Mouse (Mus musculus): Measurements from ENCODE around the gene Slc41a1.

DNA sequence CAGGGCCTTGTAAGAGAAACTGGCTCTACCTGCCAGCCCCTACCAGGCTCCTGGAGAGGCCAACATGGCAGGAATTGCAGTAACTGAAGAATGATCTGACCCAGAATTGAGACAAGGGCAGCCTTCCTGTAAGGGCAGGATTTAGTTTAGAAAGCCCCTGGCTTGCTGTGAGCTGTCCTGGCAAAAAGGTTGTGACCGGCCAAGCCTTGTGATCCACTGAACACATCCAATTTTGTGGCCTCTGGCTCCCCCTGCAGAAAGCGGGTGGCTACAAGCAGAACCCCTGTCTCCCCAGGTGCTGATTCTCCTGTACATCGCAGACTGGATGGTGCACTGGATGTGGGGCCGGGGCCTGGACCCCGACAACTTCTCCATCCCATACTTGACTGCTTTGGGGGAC lies 19.0 kb downstream of the Slc41a1 start:
- TF ChIP-seq POLR2A (IDR thresholded peaks at IDR 0.05; ENCODE audit: control insufficient read depth, extremely low read depth, insufficient read depth, low read length, poor library complexity) (no peak), CTCF (IDR thresholded peaks at IDR 0.05; ENCODE audit: borderline replicate concordance, control insufficient read depth, extremely low read depth, insufficient read depth, low read length, poor library complexity) (peak; percentile 65; the same call in 1 of the 2 replicates)

Measured in thymus, adult 2 months (tissue).